Mouse (Mus musculus) megakaryocyte, embryonic 14.5 days (primary cell): ENCODE data around the gene Riok2. TPM values are rescaled to one million over a fixed set of nuclear protein-coding genes. Genes with fewer than 3 reads are reported as not detected.

Experiments
- H3K27me3 ChIP-seq: replicated peaks from 2 replicates; pipeline ENCODE3; 2012; ENCODE audit warnings: inconsistent platforms
- H3K36me3 ChIP-seq: replicated peaks from 2 replicates; pipeline ENCODE3; 2012; ENCODE audit warnings: low read length, inconsistent platforms, mixed read lengths
- H3K4me1 ChIP-seq: 2 replicates; pipeline ENCODE4 v1.6.1; 2012; ENCODE audit warnings: inconsistent platforms
- H3K4me3 ChIP-seq: replicated peaks from 2 replicates; pipeline ENCODE3; 2012; ENCODE audit warnings: moderate library complexity, mild to moderate bottlenecking, inconsistent platforms
- H3K9me3 ChIP-seq: 2 replicates; pipeline ENCODE4 v1.6.1; 2012; ENCODE audit warnings: inconsistent platforms
- FLI1 ChIP-seq: IDR thresholded peaks from 2 replicates; pipeline ENCODE4 v1.6.1; 2012; ENCODE audit warnings: low read length, inconsistent platforms, mixed read lengths
- GATA1 ChIP-seq: IDR thresholded peaks from 3 replicates; pipeline ENCODE4 v1.6.1; 2012; ENCODE audit warnings: mixed read lengths, low read length, inconsistent platforms, borderline replicate concordance
- polyA plus RNA-seq: library from polyadenylated mRNA; stranded (reverse); fragments of >175 nt; gene quantifications from 2 replicates; pipeline ENCODE4 v1.2.3, GENCODE M21; 2012; ENCODE audit warnings: low replicate concordance; ENCODE audit not compliant: insufficient read depth

Gene Riok2
- polyA plus RNA-seq, 1 experiment = 6.4 TPM

DNA sequence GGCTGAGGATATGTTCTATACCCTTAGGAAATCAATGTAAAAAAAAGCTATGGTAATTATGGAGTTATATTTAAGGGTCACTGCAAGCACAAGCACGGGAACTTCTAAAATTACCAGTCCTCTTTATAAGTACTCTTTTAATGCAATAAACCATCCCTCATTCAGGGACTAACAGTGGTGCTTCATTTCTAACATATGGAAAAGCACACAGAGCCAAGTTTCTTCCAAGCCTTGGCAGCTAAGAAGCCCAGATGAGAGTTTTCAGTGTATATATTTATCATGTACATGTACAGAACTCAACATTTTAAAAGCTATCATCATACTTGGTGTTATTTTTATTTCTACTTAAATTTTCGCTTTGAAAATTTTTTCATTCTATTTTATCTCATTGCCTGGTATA, 54.8 kb downstream of the Riok2 start:
- Histone ChIP-seq H3K36me3 (no peaks in the 10 kb centered on the region), H3K9me3 (peaks cover 8% of the 10 kb centered on the region; the same call in 1 of the 2 replicates), H3K27me3 (no peaks in the 10 kb centered on the region), H3K4me3 (no peak overlapping the region), H3K4me1 (no peaks in the 10 kb centered on the region)
- no peak for TF ChIP-seq GATA1
- TF ChIP-seq FLI1 = no peak

DNA sequence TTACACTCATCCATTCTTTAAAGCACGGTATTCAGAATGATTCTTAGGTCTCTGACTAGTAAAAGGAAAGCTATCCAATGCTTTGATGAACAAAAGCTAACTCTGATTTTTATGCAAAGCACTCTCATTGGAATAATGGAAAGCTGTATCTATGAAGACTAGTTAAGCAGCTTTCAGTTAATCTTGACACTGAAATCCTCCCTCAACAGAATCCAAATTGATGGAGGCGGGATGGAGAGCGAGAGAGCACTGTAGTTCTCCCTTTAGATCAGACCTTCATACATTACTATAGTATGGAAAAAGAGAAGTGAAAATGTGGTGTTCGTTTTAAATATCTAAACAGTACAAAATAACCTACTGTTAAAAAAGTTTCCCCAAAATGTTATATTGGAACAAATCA, 59.6 kb downstream of the Riok2 start:
- Histone ChIP-seq H3K4me1 (no peaks in the 10 kb centered on the region), H3K4me3 (no peak overlapping the region), H3K36me3 (no peaks in the 10 kb centered on the region), H3K9me3 (peaks cover 8% of the 10 kb centered on the region; the same call in 1 of the 2 replicates), H3K27me3 (no peaks in the 10 kb centered on the region)
- TF ChIP-seq GATA1 (no peak), FLI1 (no peak)

DNA sequence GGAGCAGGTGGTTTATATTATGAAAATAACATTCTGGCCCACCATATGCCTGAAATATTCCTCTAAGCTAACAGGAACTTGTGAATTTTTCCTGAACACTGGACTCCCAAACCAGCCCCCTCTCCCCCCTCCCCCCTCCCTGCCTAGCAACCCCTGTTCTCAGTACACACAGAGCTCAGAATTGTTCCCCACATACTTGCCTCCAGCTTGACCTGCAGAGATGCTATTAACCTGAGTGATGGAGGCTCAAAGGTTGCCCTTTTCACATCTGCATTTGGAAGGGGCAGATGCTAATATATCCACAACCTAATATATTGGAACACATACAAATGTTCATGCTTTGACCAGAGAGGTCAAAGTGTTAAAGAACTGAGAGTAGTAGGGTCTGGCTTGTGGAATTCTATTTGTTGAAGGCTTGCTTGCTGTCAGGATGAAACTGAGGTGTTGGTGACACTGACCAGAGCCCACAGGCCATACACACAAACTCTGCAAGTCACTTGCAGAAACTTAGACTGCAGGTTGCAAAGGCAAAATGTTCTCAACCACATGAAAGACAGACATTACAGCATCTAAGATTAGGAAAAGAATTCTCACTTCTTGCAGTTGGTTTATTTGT, 64.6 kb downstream of the Riok2 start:
- H3K4me1 ChIP-seq = no peaks in the 10 kb centered on the region
- H3K27me3 ChIP-seq = no peaks in the 10 kb centered on the region
- no peaks in the 10 kb centered on the region for H3K36me3 ChIP-seq
- TF ChIP-seq FLI1 (no peak), GATA1 (no peak)
- no peaks in the 10 kb centered on the region for H3K9me3 ChIP-seq
- no peak overlapping the region for H3K4me3 ChIP-seq

DNA sequence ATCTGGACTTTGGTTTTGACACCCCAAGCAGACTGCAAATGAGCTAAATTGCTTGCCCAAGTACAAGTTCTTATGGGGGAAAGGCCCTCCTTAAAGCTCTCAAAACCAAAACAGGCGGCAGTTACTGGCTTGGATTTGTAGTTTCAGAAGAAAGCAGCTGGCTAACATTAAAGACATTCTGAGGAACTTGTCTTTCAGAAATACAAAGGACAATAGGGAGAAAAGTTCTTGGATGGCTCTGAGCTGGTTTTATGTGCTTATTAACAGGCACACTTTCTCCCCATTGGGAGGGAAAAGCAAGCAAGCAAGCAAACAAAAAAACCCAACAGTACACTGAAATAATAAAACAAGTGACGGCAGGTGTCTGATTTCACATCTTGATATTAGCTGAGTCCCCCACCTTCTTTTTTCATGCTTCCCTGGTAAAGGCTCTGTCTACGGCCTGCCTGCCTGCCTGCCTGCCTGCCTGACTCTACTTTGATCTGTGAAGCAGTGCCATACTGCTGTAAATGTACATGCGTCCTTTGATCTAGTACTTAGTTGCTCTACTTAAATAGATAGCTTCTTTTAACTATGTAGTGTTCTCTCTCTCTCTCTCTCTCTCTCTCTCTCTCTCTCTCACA, 67.9 kb downstream of the Riok2 start:
- H3K36me3 ChIP-seq = no peaks in the 10 kb centered on the region
- H3K9me3 ChIP-seq = no peaks in the 10 kb centered on the region
- H3K27me3 ChIP-seq = no peaks in the 10 kb centered on the region
- H3K4me1 ChIP-seq = no peaks in the 10 kb centered on the region
- no peak overlapping the region for H3K4me3 ChIP-seq
- no peak for TF ChIP-seq FLI1
- no peak for TF ChIP-seq GATA1

DNA sequence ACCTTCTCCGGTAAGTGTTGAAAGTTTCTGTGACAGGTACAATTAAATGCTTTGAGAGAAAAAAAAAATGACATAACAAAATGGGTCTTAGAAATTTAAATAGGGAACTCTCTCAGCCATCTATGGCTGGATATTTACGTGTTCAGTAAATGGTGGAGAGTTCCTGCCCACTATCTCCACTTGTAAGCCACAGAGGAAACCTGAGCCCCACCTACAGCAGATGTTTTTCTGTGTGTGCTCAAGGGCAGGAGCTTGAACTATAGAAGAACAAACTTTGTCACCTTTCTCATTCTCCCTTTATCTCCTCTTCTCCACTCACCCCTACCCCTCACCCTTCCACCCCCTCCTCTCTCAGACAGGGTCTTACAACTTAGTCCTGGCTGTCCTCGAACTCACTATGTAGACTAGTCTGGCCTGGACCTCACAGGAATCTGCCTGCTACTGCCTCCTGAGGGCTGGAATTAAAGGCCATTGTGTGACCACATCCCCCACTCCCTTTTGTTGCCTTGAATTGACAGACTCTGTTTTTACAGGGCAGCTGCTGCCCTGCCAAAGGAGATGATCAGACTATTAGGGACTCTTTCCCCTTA, 70.3 kb downstream of the Riok2 start:
- no peak overlapping the region for H3K4me3 ChIP-seq
- H3K4me1 ChIP-seq = peaks cover 5% of the 10 kb centered on the region
- TF ChIP-seq GATA1 (no peak), FLI1 (no peak)
- H3K27me3 ChIP-seq = peaks cover 5% of the 10 kb centered on the region
- no peaks in the 10 kb centered on the region for H3K36me3 ChIP-seq
- no peaks in the 10 kb centered on the region for H3K9me3 ChIP-seq

Other genes with a start within 250 kb of the Riok2 start
- not detected in 2 replicates for gene Lix1, start 28.4 kb downstream of the Riok2 start, polyA plus RNA-seq